Mouse (Mus musculus): ENCODE measurements at regions not wholly inside any gene's neighbourhood (a gene's known extent, or its start where the extent isn't known, plus 50 kb on each side); places are given as distances from the start of the nearest gene placed in this dataset.

DNA sequence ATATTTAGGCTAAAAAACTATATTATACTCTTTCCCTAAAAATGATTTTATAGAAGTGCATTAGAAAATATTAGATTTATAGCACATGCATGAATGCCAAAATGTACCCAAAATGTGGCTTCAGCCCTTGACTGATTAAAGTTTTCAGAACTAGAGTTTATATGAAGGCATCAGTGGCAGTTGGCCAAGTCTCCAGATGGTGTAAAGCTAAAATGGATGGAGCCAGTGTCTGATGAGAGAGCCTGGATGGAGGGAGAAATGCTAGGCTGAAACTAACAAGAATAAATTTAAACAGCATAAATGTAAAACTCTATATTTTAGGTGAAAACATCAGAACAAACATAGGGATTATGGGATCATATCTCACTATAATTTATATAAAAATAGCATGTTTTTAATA is 648.8 kb upstream of the Apob start:
- Histone ChIP-seq H3K9me3 (no peaks in the 10 kb centered on the region), H3K27ac (no peak overlapping the region), H3K27me3 (no peaks in the 10 kb centered on the region), H3K36me3 (replicated peaks) (no peaks in the 10 kb centered on the region), H3K9ac (no peak overlapping the region), H3K4me1 (no peaks in the 10 kb centered on the region), H3K4me2 (no peak overlapping the region), H3K4me3 (replicated peaks) (no peak overlapping the region)
- no peak for ATAC-seq (ENCODE audit: low FRiP score)

Data from forebrain, embryonic 12.5 days (tissue).